Mouse (Mus musculus) left cerebral cortex, postnatal 10 days (tissue): ENCODE measurements around the gene Pitpnm2. TPM values are rescaled to one million over a fixed set of nuclear protein-coding genes. Genes with fewer than 3 reads are reported as not detected.
A peak's percentile ranks its signal among the peaks of the same experiment; 100 is the strongest.

Source experiments
- DNase-seq, 2 experiments: peaks; one replicate each; pipeline ENCODE4 v3.0.0; 2021 to 2022; ENCODE audit warnings: low spot score in 2 of 2, mixed read lengths in 1 of 2; ENCODE audit errors: extremely low spot score in 1 of 2
- intact Hi-C: fragments of 180-260 bp; cut with DNase I; formaldehyde crosslinking; loops from one replicate; pipeline ENCODE4 v1.15.1; 2025
- total RNA-seq, 2 experiments: library from RNA; stranded (reverse); gene quantifications; 2 replicates each; pipeline ENCODE4 v1.2.3; 2021

Pitpnm2 gene
- total RNA-seq, 2 experiments from 2014 or later, result 149 to 170 TPM

DNA sequence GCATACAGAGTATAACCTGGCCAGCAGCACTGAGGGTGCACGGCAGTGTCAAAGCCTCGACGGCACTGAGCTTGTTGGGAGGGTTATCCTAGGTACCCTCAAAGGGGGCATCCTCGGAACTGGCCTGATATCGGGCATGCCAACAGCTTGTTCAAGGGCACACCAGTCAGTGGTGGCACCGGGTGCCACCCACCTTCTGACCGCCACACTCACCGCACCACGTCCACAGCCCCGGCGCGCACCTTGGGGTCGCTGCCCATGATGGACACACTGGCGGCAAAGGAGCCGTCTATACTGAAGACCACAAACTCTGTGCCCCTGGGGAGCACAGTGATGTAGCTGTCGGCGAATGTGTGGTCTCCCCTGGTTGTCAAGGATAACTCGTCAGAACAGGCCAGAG is 127.2 kb downstream of the Pitpnm2 start:
- intact Hi-C loops, result no loop called here

DNA sequence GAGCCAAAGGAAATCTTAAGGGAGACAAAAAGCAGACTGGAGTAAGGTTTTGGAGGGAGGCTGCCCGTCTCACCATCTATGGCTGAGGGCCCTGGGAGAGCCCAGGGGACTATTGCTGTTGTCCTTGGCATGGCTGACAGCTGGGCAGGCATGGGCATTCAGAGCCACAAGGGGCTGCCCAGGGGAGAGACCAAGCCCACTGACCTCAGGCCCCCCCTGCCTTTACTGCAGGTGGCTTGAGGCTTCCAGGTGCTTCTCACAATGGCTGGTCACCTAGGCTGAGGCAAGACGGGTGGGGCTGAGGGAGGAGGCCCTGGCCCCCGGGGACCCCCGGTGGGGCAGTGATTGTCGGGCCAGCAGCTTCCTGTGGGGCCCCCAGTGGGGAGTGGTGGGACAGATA is 130.4 kb downstream of the Pitpnm2 start:
- intact Hi-C loops, result loop anchor here (5.0 kb wide), 1 partner anchor 133 kb away; no protein-coding TSS in a partner anchor
- peak in 1 of 2 experiments; percentile 34 for DNase-seq

More for the DNA sequence above, 127.2 kb downstream of the Pitpnm2 start:
- peak in 1 of 2 experiments; percentile 24 for DNase-seq

DNA sequence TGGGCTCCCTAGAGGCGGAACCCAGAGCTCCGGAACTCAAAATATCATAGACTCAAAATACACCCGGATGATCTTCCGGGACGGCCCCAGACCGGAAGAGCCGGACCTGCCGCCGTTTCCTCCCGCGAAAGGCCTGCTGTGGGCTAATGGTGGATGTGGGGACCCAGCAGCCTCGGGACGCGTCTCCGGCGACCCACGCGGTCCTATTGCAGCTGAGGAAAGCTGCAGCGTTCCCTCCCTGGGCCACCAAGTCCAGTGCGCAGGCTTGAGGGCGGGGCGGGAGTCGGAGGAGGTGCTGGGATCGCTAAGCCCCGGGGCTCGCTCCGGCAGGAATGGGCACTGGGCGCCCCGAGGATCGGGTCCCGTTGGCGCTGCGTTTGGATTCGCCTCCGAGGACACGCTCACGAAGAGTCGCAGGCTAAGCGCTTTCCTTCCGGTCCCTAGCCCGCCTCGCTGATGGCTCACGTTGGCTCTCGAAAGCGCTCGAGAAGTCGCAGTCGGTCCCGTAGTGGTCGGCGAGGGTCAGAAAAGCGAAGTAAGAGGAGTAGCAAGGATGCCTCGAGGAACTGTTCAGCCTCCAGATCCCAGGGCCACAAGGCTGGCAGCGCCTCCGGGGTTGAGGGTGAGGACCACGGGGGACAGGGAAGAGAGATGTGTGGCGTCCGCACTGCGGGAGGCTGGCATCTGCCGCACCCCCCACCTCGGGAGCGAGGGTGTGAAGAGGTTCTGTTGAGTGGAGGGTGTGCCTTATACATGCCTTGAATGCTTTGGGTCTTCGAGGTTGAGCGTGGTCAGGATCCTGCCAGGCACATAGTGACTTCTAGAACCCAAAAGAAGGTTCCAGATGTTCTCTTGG is 133.3 kb downstream of the Pitpnm2 start, which contains the start of gene Arl6ip4:
Gene Arl6ip4 (plus strand): TSS at position 100 of the 856 bp plus-strand sequence.
- peak; percentile 75 to 85 for DNase-seq
- intact Hi-C loops, result loop anchor here (5.0 kb wide), 1 partner anchor 136 kb away; no protein-coding TSS in a partner anchor

DNA sequence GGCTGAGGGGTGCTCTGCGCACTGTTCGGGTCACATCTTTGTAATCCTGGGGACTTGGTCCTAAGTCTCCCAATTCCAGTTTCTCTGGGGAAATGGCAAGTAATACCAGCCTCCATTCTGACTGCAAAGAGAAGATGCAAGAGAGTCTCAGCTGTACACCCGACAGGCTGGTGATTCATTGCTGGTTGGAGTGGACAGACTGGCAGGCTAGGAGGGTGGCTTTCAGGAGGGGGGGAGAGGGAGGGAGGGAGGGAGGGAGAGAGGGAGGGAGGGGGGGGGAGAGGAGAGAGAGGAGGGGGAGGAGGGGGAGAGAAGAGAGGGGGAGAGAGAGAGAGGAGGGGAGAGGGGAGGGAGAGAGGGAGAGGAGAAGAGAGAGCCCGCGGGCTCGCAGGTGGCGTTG is 134.0 kb downstream of the Pitpnm2 start:
- DNase-seq, result no peak
- intact Hi-C loops, result loop anchor here (5.0 kb wide), 1 partner anchor 137 kb away; no protein-coding TSS in a partner anchor

DNA sequence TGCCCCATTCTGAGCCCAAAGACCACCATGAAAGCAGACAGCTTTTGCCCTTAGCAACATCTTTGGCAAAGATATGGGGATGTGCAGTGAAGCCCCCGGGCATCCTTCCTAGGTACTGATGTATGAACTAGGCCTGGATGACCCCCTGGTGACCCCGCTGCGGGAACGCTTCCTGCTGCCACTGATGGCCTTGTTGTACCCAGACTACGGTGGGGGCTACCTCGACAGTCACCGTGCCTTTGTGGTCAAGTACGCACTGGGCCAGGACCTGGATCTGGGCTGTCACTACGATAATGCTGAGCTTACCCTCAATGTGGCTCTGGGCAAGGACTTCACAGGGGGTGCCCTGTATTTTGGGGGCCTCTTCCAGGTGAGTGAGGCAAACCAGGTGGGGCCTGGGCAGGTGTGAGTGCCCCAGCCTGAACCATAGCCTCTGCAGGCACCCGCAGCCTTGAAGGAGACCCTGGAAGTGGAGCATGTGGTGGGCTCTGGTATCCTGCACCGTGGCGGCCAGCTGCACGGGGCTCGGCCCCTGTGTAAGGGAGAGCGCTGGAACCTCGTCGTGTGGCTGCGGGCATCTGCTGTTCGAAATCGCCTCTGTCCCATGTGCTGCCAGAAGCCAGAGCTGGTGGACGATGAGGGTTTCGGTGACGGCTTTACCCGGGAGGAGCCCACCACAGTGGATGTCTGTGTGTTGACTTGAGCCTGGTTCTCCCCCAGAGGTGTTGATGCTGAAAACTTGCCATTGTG is 135.1 kb downstream of the Pitpnm2 start:
- intact Hi-C loops, result loop anchor here (5.0 kb wide), 1 partner anchor 138 kb away; no protein-coding TSS in a partner anchor
- peak in 1 of 2 experiments; percentile 57 for DNase-seq

DNA sequence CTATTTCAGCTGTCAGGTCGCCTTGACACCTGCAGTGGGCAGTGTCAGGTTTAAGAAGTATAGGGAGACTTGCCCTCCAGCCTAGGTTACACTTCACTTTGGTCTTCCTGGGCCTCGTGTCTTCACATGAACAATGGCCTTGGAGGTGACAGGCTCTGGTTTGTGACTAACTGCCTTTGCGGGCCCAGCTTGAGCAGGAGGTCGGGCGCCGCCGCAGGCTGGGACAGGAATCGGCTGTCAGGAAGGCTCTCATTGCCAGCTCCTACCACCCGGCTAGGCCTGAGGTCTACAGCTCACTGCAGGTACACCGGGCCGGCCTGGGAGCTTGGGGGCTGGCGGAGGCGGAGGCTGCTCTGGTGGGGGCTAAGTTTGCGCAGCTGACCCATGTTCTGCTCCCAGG is 136.5 kb downstream of the Pitpnm2 start:
- peak in 1 of 2 experiments; percentile 80 for DNase-seq
- intact Hi-C loops, result no loop called here

DNA sequence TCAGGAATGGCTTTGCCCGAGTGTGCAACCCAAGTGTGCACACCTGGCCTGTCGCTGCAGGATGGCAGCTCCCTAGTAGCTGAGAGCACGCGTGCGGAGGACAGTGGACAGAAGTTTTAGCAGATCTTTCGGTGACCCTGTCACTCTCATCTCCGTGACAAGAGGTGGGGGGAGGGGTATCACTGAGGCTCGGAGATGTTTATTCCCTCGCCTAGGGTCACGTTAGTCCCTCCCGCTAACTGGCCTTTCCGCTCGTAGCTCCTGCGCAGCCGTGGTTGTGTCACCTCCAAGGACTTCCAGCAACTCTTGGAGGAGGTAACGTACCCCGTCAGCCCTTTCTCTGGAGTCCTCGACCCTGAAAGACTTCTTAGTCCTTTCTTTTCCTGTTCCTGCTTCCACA is 137.0 kb downstream of the Pitpnm2 start:
- peak in 1 of 2 experiments; percentile 62 for DNase-seq
- intact Hi-C loops, result no loop called here

DNA sequence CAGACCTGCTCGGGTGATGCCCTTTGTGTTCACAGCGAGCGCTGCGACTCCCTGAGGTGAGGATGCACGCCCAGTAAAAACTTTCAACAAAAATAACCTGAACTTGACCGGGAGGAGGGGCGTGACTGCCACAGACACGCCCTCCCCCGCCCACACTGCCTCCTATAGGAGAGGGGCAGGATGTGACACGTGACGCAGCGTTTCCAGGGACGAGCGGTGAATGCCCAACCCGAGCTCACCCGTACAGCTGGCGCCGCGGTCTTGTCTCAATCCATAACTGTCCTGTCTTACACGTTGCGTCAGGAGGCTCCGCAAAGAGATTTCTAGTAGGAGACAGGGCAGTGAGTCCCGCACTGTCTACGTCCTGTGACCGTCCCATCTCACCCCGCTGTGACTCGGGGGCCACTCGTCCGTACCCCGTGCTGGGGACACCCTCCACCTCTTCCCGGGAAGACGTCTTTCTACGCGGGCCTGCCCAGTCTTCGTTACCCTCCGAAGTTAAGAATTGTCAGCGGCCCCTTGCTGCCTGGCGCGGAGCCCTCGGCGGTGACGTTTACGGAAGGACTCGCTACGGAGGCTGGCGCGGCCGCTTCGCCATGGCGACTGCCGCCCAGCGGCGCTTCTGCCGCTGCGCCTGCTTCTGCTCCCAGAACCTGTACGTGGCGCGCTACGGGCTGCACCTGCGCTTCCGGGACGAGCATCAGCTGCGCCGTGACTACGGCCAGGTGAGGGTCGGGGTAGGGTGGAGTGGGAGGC is 137.6 kb downstream of the Pitpnm2 start, which contains the start of gene Ogfod2:
Gene Ogfod2 (plus strand): TSS at position 556 of the 756 bp plus-strand sequence.
- intact Hi-C loops, result no loop called here
- peak; percentile 93 to 98 for DNase-seq

DNA sequence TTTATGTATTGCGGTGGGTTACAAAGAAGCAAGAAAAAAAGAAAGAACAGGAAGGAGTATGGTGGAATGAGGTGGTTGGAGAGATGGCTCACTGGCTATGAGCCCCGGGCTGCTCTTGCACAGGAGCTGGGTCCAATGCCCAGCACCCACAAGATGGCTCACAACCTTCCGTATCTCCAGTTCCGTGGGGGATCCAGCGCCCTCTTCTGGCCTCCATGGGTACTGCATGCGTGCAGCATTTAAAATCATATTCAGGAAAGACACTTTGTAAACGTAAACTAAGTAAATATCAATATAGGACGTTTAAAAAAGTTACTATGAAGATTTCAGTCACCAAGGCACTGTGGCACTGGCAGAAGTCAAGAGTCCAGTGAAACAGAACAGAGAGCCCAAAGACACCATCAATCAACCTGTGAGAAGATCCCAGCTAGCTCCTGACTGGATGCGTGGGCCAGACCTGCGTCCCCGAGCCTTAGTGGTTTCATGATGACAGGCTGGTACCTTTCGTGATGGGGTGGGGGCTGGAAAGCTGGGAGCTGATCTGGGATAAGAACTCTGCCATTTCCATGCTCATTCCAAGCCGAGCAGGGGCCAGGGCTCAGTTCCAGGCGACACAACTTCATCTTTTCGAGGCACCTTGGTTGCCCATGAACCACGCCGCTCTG is 138.4 kb downstream of the Pitpnm2 start:
- intact Hi-C loops, result no loop called here
- DNase-seq, result peak in 1 of 2 experiments; percentile 54

DNA sequence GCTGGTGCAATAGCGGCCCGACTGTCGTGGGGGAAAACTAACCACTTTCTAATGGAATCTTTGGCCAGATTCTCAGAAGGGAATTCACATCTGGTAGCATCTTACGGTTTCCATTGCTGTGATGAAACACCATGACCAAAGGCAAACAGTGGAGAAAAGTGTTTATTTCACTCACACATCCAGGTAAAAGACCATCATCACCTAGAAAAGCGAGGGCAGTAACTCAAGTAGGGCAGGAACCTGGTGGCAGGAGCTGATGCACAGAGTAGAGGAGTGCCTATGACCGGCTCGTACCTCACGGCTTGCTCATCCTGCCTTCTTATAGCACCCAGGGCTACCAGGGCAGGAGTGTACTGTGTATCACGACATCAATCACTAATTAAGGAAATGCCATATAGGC is 146.0 kb downstream of the Pitpnm2 start:
- intact Hi-C loops, result no loop called here
- DNase-seq, result no peak

DNA sequence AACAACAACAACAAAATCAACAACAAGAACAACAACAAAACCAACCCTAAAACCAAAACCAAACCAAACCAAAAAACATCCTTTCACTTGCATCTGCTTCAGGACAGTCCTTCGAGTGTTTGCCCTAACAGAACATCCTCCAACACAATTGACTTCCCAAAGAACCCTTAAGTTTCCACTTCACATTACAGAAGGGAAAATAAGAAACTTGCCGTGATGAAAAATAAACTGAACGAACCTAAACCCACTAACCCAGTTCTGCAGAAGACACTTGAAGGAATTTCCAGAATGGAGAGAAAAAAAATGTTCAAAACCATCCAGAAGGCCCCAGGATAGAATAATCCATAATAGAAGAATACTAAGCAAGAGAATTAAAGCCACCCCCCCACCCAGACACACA is 146.5 kb downstream of the Pitpnm2 start:
- no peak for DNase-seq
- intact Hi-C loops, result no loop called here

DNA sequence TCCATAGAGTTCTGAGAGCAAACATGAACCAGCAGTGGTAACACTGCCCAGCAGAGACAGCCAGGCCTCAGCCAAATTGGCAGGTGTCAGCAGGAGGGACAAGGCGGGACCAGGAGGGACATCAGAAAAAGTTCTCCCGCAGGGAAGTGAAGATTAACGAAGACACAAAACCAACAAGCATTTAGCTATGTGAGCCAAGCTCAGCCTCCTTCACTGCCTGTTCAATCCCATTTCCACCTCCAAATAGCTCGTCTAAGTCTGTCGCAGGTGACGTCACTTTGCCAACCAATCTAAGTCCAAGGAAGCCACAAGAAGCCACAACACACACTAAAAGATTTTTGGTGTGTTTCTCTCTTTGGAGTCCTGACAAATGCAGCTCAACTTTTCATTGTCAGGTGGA is 147.2 kb downstream of the Pitpnm2 start:
- intact Hi-C loops, result no loop called here

DNA sequence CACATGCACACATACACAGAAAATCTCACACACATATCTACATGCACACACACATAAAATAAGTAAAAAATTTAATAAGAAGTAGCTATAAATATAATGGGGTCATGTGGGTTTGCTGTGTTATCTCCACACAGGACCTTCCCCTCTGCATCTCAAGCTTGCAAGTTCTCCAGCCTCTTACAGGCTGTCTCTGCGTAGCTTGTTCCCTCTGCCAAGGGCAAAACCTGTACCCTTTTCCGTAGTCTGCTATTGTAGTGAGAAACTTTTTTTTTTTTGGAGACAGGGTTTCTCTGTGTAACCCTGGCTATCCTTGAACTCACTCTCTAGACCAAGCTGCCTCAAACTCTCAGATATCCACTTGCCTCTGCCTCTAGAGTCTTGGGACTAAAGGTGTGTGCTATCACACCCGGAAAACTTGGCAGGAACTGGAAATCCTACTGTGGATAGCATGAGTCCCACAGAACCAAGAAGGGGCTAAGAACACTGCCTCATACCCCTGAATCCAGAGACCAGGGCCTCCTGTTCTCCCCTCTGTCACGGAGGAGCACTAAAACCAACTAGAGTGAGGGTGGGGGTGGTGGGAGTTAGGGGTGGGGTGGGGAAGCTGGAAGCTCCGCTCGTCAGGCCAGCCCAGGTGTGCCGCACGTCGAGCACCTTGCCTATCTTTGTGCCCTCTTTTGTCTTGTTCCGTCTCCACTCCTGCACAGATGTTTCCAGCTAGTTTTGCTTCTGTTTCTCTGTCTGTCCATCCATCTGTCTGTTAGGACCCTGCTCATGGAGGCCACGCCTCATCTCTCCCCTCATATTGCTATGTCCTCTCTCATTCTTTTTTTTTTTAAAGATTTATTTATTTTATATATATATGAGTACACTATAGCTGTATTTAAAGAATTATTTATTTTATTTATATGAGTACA is 149.2 kb downstream of the Pitpnm2 start:
- DNase-seq, result no peak
- intact Hi-C loops, result no loop called here

More for the DNA sequence above, 147.2 kb downstream of the Pitpnm2 start:
- no peak for DNase-seq

DNA sequence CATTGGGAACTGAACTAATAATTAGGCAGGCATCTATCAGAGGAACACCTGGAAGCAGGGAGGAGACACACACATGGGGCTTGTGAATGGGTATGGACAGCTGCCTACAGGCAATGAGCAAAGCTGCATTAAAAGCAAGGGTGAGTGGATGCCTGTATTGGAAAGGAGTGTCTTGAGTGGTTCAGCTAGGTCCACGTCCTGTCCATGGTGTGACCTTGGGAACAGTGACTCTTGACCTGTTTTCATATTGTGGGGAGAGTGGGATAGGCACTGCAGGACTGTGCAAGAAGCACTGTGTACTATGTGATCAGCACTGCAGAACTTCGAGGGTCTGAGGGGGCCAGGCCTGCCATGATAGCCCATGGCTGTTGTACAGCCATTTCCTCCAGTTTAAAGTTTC is 150.6 kb downstream of the Pitpnm2 start:
- intact Hi-C loops, result no loop called here
- no peak for DNase-seq

DNA sequence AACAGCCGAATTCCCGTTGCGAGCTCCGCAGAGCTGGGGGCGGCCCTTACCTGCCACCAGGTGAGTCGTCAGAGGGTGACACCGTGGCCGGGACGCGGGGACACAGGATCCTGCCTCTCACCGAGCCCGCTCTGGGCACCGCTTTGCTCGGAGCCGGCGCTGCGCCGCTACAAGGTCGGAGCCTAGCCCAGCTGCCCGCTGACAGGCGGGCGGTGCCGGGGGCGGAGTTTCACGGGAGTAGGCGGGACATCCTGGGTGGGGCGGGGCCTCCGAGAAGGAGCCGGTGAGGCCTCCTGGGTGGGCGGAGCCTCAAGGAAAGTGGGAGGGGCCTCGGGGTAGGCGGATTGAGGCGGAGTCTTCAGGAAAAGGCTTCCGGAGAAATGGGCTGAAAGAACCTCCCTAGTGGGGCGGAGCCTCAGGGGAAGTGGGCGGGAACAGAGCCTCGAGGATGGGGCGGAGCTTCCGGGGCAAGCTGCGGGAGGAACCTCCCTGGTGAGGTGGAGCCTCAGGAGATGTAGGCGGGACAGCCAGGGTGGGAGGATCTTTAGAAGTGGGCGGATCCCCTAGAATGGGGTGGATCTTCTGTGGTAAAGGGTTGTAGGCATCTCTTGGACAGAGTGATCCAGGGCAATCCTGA is 153.8 kb downstream of the Pitpnm2 start, which contains the start of gene Abcb9:
Gene Abcb9 (minus strand): TSS at position 203 of the 637 bp plus-strand sequence.
- peak; percentile 93 to 97 for DNase-seq
- intact Hi-C loops, result no loop called here

DNA sequence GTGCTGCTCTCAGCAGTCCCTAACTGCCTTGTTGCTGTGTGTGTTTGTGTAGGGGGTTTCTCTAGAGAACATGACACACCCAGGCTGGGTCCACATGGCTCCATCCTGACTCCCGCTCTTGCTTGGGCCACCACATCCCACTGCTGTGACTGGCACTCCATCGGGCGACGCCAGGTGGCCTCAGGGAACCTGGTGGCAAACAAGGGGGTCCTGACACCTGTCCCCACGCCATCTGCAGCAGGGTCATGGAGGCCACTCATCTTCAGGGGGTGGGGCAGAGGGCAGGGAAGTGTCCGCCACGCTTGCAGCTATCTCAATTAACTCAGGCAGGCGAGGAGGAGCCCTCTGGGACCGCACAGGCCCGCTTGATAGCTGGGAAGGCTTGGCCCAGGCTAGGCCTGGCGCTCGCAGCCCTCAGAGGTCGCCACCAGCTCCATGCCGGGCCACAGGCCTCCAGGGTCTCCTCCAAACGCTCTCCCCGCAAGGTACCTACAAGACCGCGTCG is 154.4 kb downstream of the Pitpnm2 start:
- intact Hi-C loops, result no loop called here
- peak in 1 of 2 experiments; percentile 58 for DNase-seq
